Mouse (Mus musculus) c-Kit-positive CD71-positive TER-119-negative erythroid progenitor cells, embryonic 14.5 days (primary cell): ENCODE data around the gene Musk.

Source experiments
- DNase-seq: peaks from one replicate; pipeline ENCODE4 v3.0.0-alpha.2; 2013; ENCODE audit warnings: low read depth

Musk gene

GRCm38 (mm10) chr4:58417319-58417718, 131.6 kb downstream of the Musk start:
- DNase-seq: no peak

DNA sequence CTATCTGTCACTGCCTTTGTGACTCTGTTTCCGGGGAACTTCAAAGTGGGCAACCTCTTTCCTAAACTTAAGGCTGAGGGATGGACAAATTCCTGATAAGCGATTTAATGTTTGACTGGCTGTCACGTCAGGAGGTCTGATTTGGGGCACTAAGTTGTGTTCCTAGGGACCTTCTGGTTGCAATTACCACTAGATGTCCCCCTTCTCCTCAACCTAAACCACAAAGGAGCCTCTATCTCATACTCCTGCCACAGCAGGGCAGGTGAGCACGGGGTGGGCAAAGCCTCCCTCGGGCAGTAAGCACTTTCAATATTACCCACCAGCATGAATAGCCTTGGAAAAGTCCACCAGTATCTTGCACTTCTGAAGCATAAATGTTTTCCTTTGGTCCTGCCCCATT, 133.5 kb downstream of the Musk start:
- no peak for DNase-seq

DNA sequence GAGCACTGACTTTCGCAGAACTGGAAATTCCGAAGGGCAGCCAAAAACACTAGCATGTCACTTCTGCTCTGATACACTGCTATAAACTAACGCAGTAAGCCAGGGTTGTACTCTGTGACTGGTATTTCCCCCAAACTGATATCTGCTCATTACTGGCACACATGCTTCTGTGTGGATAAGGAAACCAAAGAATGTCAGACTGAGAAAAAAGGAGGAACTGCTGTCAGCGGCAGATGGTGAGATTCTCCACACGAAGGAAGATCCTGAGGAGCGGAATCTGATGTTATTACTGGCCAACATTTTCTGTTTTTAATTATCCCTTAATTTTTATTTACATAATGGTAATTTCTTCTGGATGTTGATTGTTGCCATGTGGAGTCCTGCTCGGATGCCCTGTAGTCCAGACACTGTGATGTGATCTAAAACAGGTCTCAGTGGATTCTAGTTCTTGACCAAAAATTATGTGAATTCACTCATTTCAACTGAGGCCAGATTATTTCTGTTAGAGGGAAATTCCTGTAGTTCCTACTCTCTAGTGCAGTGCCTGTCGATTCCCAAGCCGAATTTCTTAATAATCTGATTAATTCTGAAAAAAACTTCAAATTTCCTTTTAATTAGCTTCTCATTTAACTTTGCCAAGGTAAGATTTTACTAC, 137.6 kb downstream of the Musk start:
- no peak for DNase-seq
